Mouse (Mus musculus): ENCODE data around the gene Katnb1. TPM values are rescaled to one million over a fixed set of nuclear protein-coding genes. Genes with fewer than 3 reads are reported as not detected.

Katnb1 gene
- polyA plus RNA-seq, 1 experiment from 2014 or later = 48.4 TPM

DNA sequence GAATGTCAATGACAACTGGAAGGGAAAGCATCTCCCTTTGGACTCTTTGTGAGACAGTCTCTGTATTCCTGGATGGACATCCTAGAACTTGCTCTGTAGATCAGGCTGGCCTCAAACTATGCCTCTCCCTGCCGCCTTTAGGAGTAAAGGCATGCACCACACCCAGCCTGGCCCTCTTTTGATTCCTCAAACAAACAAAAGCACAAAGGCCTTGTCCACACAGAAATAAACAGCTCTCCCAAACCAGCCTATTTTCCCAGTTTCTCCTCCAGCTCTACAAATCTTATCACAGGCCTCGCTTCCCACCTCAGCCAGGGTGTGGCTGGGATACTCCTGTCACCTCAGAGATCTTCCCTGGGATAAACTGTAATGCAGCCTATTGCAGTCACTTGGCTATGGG, 53.2 kb downstream of the Katnb1 start:
- Histone ChIP-seq H3K4me1 (ENCODE audit: control insufficient read depth, insufficient read depth, low read depth, low read length) (peaks cover 20% of the 10 kb centered on the region), H3K9me3 (ENCODE audit: control insufficient read depth, low read length) (no peaks in the 10 kb centered on the region), H3K36me3 (ENCODE audit: control insufficient read depth, insufficient read depth, low read length) (peaks cover 12% of the 10 kb centered on the region), H3K27ac (ENCODE audit: low read depth, low read length) (no peak overlapping the region), H3K4me2 (ENCODE audit: low read length) (no peak overlapping the region), H3K9ac (ENCODE audit: low read depth, low read length) (no peak overlapping the region), H3K4me3 (ENCODE audit: low read length) (no peak overlapping the region), H3K27me3 (replicated peaks; ENCODE audit: control insufficient read depth, insufficient read depth, low read length) (no peaks in the 10 kb centered on the region)
- WGBS = 79% methylated on average over 2 of the region's 2 CpGs
- no peak for ATAC-seq

- ATAC-seq = peak; percentile 48; the same call in 1 of the 2 replicates
- WGBS = 33% methylated on average over 3 of the region's 3 CpGs
These were observed 54.3 kb downstream of the Katnb1 start for GRCm38 (mm10) chr8:95135242-95135641.

DNA sequence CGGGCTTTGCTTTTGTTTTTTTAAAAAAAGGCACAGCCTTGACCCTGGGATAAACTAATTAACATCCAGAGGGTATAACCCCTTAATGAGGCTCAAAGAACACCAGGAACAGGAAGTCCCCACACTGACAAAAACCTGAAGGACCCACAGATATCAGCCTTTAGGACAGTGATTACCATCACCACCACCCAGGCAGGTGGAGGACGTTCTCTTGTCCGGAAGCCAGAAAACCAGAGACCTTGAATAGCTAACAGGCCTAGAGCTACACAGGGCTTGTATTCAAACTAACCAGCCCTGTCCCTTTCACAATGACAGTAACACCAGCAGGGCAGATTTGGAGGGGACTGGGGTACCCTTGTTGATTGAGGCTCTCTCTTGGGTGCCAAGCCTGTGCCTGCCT, 55.2 kb downstream of the Katnb1 start:
- Histone ChIP-seq H3K27me3 (replicated peaks; ENCODE audit: control insufficient read depth, insufficient read depth, low read length) (no peaks in the 10 kb centered on the region), H3K27ac (ENCODE audit: low read depth, low read length) (no peak overlapping the region), H3K36me3 (ENCODE audit: control insufficient read depth, insufficient read depth, low read length) (peaks cover 12% of the 10 kb centered on the region), H3K4me1 (ENCODE audit: control insufficient read depth, insufficient read depth, low read depth, low read length) (peaks cover 24% of the 10 kb centered on the region), H3K4me2 (ENCODE audit: low read length) (no peak overlapping the region), H3K9ac (ENCODE audit: low read depth, low read length) (no peak overlapping the region), H3K9me3 (ENCODE audit: control insufficient read depth, low read length) (no peaks in the 10 kb centered on the region), H3K4me3 (ENCODE audit: low read length) (no peak overlapping the region)
- no peak for ATAC-seq
- 86% methylated on average over 3 of the region's 3 CpGs for WGBS

More at GRCm38 (mm10) chr8:95135242-95135641, 54.3 kb downstream of the Katnb1 start:
- Histone ChIP-seq H3K9ac (ENCODE audit: low read depth, low read length) (no peak overlapping the region), H3K4me1 (ENCODE audit: control insufficient read depth, insufficient read depth, low read depth, low read length) (peaks cover 20% of the 10 kb centered on the region), H3K27me3 (replicated peaks; ENCODE audit: control insufficient read depth, insufficient read depth, low read length) (no peaks in the 10 kb centered on the region), H3K4me2 (ENCODE audit: low read length) (no peak overlapping the region), H3K4me3 (ENCODE audit: low read length) (no peak overlapping the region), H3K36me3 (ENCODE audit: control insufficient read depth, insufficient read depth, low read length) (peaks cover 12% of the 10 kb centered on the region), H3K9me3 (ENCODE audit: control insufficient read depth, low read length) (no peaks in the 10 kb centered on the region), H3K27ac (ENCODE audit: low read depth, low read length) (no peak overlapping the region)

DNA sequence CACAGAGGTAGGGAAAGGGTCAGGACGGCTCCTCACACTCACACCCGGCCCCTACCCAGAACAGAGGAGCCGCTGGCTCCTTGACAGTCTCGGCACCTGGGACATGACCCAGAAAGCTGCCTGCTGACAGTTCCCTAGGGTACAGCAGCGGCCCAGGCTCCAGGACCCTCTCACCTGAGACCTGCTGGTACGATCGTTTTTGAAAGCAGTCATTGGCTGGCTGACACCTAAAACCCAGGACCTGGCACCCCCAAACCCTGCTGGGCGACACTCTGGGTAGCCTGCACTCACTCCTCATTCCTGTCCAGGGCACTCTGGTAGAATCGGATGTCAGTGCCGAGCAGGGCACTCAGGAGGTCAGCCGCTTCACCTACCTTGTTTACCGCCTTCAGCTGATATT, 56.2 kb downstream of the Katnb1 start:
- no peak overlapping the region; the same call in 1 of the 2 replicates for H3K4me3 ChIP-seq (ENCODE audit: low read length)

GRCm38 (mm10) chr8:95137641-95138098, 56.7 kb downstream of the Katnb1 start:
- peak; percentile 10 for ATAC-seq
- peak overlapping the region; percentile 23 for H3K4me3 ChIP-seq (ENCODE audit: low read length)
- H3K4me2 ChIP-seq (ENCODE audit: low read length) = peak overlapping the region; percentile 53
- 6% methylated on average over 28 of the region's 28 CpGs for WGBS
- H3K4me1 ChIP-seq (ENCODE audit: control insufficient read depth, insufficient read depth, low read depth, low read length) = peaks cover 33% of the 10 kb centered on the region
- H3K27me3 ChIP-seq (replicated peaks; ENCODE audit: control insufficient read depth, insufficient read depth, low read length) = no peaks in the 10 kb centered on the region
- peak overlapping the region; percentile 59 for H3K9ac ChIP-seq (ENCODE audit: low read depth, low read length)
- H3K27ac ChIP-seq (ENCODE audit: low read depth, low read length) = peak overlapping the region; percentile 16; the same call in 1 of the 2 replicates
- H3K36me3 ChIP-seq (ENCODE audit: control insufficient read depth, insufficient read depth, low read length) = peaks cover 4% of the 10 kb centered on the region
- no peaks in the 10 kb centered on the region for H3K9me3 ChIP-seq (ENCODE audit: control insufficient read depth, low read length)

More for the DNA sequence above, 56.2 kb downstream of the Katnb1 start:
- Histone ChIP-seq H3K9me3 (ENCODE audit: control insufficient read depth, low read length) (no peaks in the 10 kb centered on the region), H3K9ac (ENCODE audit: low read depth, low read length) (peak overlapping the region; percentile 59), H3K27me3 (replicated peaks; ENCODE audit: control insufficient read depth, insufficient read depth, low read length) (no peaks in the 10 kb centered on the region), H3K4me1 (ENCODE audit: control insufficient read depth, insufficient read depth, low read depth, low read length) (peaks cover 31% of the 10 kb centered on the region), H3K4me2 (ENCODE audit: low read length) (peak overlapping the region; percentile 53), H3K36me3 (ENCODE audit: control insufficient read depth, insufficient read depth, low read length) (peaks cover 8% of the 10 kb centered on the region), H3K27ac (ENCODE audit: low read depth, low read length) (no peak overlapping the region)
- 32% methylated on average over 12 of the region's 12 CpGs for WGBS
- no peak for ATAC-seq

- Histone ChIP-seq H3K9ac (ENCODE audit: low read depth, low read length) (no peak overlapping the region), H3K4me1 (ENCODE audit: control insufficient read depth, insufficient read depth, low read depth, low read length) (peaks cover 41% of the 10 kb centered on the region), H3K36me3 (ENCODE audit: control insufficient read depth, insufficient read depth, low read length) (peaks cover 4% of the 10 kb centered on the region), H3K27ac (ENCODE audit: low read depth, low read length) (no peak overlapping the region), H3K27me3 (replicated peaks; ENCODE audit: control insufficient read depth, insufficient read depth, low read length) (no peaks in the 10 kb centered on the region), H3K4me2 (ENCODE audit: low read length) (peak overlapping the region; percentile 53), H3K9me3 (ENCODE audit: control insufficient read depth, low read length) (no peaks in the 10 kb centered on the region), H3K4me3 (ENCODE audit: low read length) (peak overlapping the region; percentile 23; the same call in 1 of the 2 replicates)
- ATAC-seq = peak; percentile 6
- WGBS = 24% methylated on average over 6 of the region's 6 CpGs
These were observed 57.5 kb downstream of the Katnb1 start for GRCm38 (mm10) chr8:95138341-95139050.

GRCm38 (mm10) chr8:95139051-95139365, 58.0 kb downstream of the Katnb1 start:
- H3K36me3 ChIP-seq (ENCODE audit: control insufficient read depth, insufficient read depth, low read length) = peaks cover 2% of the 10 kb centered on the region
- H3K4me2 ChIP-seq (ENCODE audit: low read length) = no peak overlapping the region
- no peaks in the 10 kb centered on the region for H3K9me3 ChIP-seq (ENCODE audit: control insufficient read depth, low read length)
- no peaks in the 10 kb centered on the region for H3K27me3 ChIP-seq (replicated peaks; ENCODE audit: control insufficient read depth, insufficient read depth, low read length)
- ATAC-seq = no peak
- H3K27ac ChIP-seq (ENCODE audit: low read depth, low read length) = no peak overlapping the region
- H3K9ac ChIP-seq (ENCODE audit: low read depth, low read length) = no peak overlapping the region
- WGBS = 50% methylated on average over 1 of the region's 1 CpGs
- H3K4me3 ChIP-seq (ENCODE audit: low read length) = no peak overlapping the region
- H3K4me1 ChIP-seq (ENCODE audit: control insufficient read depth, insufficient read depth, low read depth, low read length) = peaks cover 45% of the 10 kb centered on the region

DNA sequence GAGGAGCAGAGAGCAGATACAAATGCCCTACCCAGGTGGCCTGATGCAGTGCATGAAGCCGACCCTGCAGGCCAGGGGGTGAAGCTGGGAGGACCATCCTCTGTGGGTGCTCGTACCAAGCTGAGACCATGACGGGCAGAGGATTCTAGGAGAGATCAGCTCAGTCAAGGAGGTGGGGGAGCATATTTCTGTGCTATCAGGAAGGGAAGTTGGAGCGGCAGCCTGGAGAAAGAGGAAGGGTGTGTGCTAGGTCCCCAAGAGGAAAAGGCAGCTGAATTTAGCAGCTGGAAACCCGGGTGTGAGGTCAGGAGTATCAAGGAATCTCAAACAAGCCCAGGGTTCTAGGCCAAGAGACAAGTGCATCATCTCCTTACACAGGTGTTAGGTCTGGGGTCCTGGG, 59.6 kb downstream of the Katnb1 start:
- Histone ChIP-seq H3K4me3 (ENCODE audit: low read length) (no peak overlapping the region), H3K9me3 (ENCODE audit: control insufficient read depth, low read length) (no peaks in the 10 kb centered on the region), H3K36me3 (ENCODE audit: control insufficient read depth, insufficient read depth, low read length) (no peaks in the 10 kb centered on the region; the same call in 1 of the 2 replicates), H3K27me3 (replicated peaks; ENCODE audit: control insufficient read depth, insufficient read depth, low read length) (no peaks in the 10 kb centered on the region), H3K4me2 (ENCODE audit: low read length) (no peak overlapping the region; the same call in 1 of the 2 replicates), H3K4me1 (ENCODE audit: control insufficient read depth, insufficient read depth, low read depth, low read length) (peaks cover 46% of the 10 kb centered on the region), H3K27ac (ENCODE audit: low read depth, low read length) (no peak overlapping the region), H3K9ac (ENCODE audit: low read depth, low read length) (0 out of 2 replicates have a peak overlapping the region, but pooled peaks have one; percentile 13)
- no peak for ATAC-seq
- WGBS = 65% methylated on average over 5 of the region's 5 CpGs

DNA sequence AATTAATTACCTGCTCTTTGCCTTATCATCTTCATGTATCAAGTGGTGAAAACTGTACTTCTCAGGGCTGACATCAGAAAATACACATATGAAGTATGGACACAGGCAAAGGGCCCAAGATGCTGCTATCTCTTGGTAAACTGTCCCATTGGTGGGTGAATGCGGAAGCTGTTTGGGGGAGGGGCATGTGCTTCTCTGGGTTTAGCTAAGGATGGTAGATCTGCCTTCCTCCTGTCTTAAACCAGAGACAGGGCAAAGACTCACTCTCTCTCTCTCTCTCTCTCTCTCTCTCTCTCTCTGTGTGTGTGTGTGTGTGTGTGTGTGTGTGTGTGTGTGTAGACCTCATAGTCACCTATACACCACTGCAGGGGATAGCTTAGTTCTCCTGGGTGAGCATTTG, 60.0 kb downstream of the Katnb1 start:
- Histone ChIP-seq H3K9ac (ENCODE audit: low read depth, low read length) (no peak overlapping the region), H3K36me3 (ENCODE audit: control insufficient read depth, insufficient read depth, low read length) (no peaks in the 10 kb centered on the region; the same call in 1 of the 2 replicates), H3K9me3 (ENCODE audit: control insufficient read depth, low read length) (no peaks in the 10 kb centered on the region), H3K4me1 (ENCODE audit: control insufficient read depth, insufficient read depth, low read depth, low read length) (peaks cover 46% of the 10 kb centered on the region), H3K27ac (ENCODE audit: low read depth, low read length) (no peak overlapping the region), H3K27me3 (replicated peaks; ENCODE audit: control insufficient read depth, insufficient read depth, low read length) (no peaks in the 10 kb centered on the region), H3K4me3 (ENCODE audit: low read length) (no peak overlapping the region; the same call in 1 of the 2 replicates), H3K4me2 (ENCODE audit: low read length) (peak overlapping the region; percentile 79)
- ATAC-seq = no peak
- WGBS = 88% methylated on average over 1 of the region's 1 CpGs
